Mouse (Mus musculus): ENCODE data around the gene Gm21983. TPM values are rescaled to one million over a fixed set of nuclear protein-coding genes. Genes with fewer than 3 reads are reported as not detected.
A peak's percentile ranks its signal among the peaks of the same experiment; 100 is the strongest.

Gm21983 gene
- polyA plus RNA-seq, 1 experiment from 2014 or later = 0.36 TPM

DNA sequence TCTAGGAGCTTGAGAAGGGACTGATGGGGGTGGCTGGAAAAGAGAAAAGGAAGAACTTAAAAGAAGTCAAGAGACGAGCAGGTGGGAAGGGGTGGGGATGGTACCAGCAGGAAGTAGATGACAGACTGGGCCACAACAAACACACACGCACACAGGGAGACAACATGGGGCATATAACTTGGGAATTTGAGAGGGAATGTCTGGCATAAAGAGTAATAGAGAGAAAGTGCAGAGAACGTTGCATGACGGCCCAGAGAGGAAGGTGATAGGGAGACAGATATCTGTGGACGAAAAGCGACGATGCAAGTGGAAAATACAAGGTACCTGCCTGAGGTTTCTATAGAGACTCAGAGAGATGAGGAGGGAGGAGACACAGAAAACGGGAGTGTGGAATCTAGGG lies 15.2 kb downstream of the Gm21983 start:
- ATAC-seq = no peak

GRCm38 (mm10) chr7:27165007-27165655 lies 15.8 kb downstream of the Gm21983 start:
- Histone ChIP-seq H3K9ac (replicated peaks) (peak overlapping the region; percentile 88), H3K4me2 (replicated peaks) (peak overlapping the region; percentile 86), H3K4me3 (replicated peaks) (peak overlapping the region; percentile 77), H3K9me3 (no peaks in the 10 kb centered on the region), H3K4me1 (replicated peaks) (peaks cover 67% of the 10 kb centered on the region), H3K27me3 (no peaks in the 10 kb centered on the region), H3K36me3 (peaks cover 33% of the 10 kb centered on the region), H3K27ac (0 out of 2 replicates have a peak overlapping the region, but pooled peaks have one; percentile 99)
- WGBS = 75% methylated on average over 22 of the region's 23 CpGs
- ATAC-seq = peak; percentile 12; the same call in 1 of the 2 replicates

More for the DNA sequence above, 15.2 kb downstream of the Gm21983 start:
- WGBS = 5% methylated on average over 8 of the region's 8 CpGs
- Histone ChIP-seq H3K9me3 (no peaks in the 10 kb centered on the region), H3K4me3 (replicated peaks) (peak overlapping the region; percentile 77), H3K9ac (replicated peaks) (peak overlapping the region; percentile 88), H3K27me3 (no peaks in the 10 kb centered on the region), H3K4me1 (replicated peaks) (peaks cover 61% of the 10 kb centered on the region), H3K27ac (peak overlapping the region; percentile 99), H3K4me2 (replicated peaks) (peak overlapping the region; percentile 86), H3K36me3 (peaks cover 36% of the 10 kb centered on the region)

- H3K27me3 ChIP-seq = no peaks in the 10 kb centered on the region
- H3K4me2 ChIP-seq (replicated peaks) = peak overlapping the region; percentile 86
- peak overlapping the region; percentile 77 for H3K4me3 ChIP-seq (replicated peaks)
- H3K36me3 ChIP-seq = peaks cover 36% of the 10 kb centered on the region
- peak overlapping the region; percentile 88 for H3K9ac ChIP-seq (replicated peaks)
- H3K9me3 ChIP-seq = no peaks in the 10 kb centered on the region
- peaks cover 73% of the 10 kb centered on the region for H3K4me1 ChIP-seq (replicated peaks)
- no peak for ATAC-seq
- WGBS = 89% methylated on average over 33 of the region's 33 CpGs
- H3K27ac ChIP-seq = no peak overlapping the region
These were observed 16.6 kb downstream of the Gm21983 start for GRCm38 (mm10) chr7:27164112-27164947.

DNA sequence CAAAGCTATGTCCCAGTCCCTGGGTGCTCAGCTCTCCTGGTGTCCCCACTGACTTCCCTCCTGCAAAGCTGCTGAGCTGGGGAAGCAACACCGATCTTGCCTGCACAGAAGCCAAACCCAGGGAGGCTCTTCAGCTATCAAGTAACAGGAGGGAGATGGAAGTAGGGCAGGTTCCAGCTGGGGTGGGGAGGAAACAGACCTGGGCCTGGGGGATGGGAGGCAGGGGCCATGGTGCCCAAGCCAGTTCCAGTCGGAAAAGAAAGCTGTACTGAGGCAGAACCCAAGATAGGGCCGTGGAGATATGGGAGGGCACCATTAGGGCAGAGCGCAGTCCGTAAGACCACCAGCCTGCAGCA lies 17.5 kb downstream of the Gm21983 start:
- 84% methylated on average over 5 of the region's 5 CpGs for WGBS
- peak overlapping the region; percentile 32; the same call in 1 of the 2 replicates for H3K27ac ChIP-seq
- H3K4me2 ChIP-seq (replicated peaks) = peak overlapping the region; percentile 86
- no peak for ATAC-seq
- H3K4me3 ChIP-seq (replicated peaks) = peak overlapping the region; percentile 77
- H3K9me3 ChIP-seq = no peaks in the 10 kb centered on the region
- H3K36me3 ChIP-seq = peaks cover 43% of the 10 kb centered on the region
- H3K9ac ChIP-seq (replicated peaks) = peak overlapping the region; percentile 88
- peaks cover 73% of the 10 kb centered on the region for H3K4me1 ChIP-seq (replicated peaks)
- no peaks in the 10 kb centered on the region for H3K27me3 ChIP-seq

GRCm38 (mm10) chr7:27162780-27163449 lies 18.0 kb downstream of the Gm21983 start:
- Histone ChIP-seq H3K9me3 (no peaks in the 10 kb centered on the region), H3K4me3 (replicated peaks) (peak overlapping the region; percentile 77), H3K27me3 (no peaks in the 10 kb centered on the region), H3K36me3 (peaks cover 48% of the 10 kb centered on the region), H3K9ac (replicated peaks) (peak overlapping the region; percentile 88), H3K4me1 (replicated peaks) (peaks cover 72% of the 10 kb centered on the region), H3K4me2 (replicated peaks) (peak overlapping the region; percentile 86), H3K27ac (peak overlapping the region; percentile 32; the same call in 1 of the 2 replicates)
- no peak for ATAC-seq
- 81% methylated on average over 5 of the region's 5 CpGs for WGBS

DNA sequence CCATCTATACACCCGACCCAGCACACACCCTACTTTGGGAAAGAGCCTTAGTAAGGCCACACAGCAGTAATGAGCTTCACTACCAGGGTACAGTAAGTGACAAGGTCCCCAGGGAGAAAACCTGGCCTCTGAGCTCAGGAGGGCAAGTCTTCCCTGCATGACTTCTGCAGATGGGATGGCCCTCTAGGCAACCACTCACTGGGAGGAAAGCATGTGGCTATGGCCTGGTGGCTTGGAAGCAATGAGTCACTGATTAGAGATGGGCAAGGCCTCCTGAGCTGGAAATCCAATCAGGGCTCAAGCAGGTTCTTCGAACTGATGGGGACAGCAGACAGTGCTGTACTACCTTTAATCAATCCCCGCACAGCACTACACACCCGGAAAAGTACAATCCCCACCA lies 19.1 kb downstream of the Gm21983 start:
- Histone ChIP-seq H3K27ac (0 out of 2 replicates have a peak overlapping the region, but pooled peaks have one; percentile 35), H3K4me3 (replicated peaks) (no peak overlapping the region), H3K9ac (replicated peaks) (peak overlapping the region; percentile 44; the same call in 1 of the 2 replicates), H3K4me2 (replicated peaks) (peak overlapping the region; percentile 86), H3K36me3 (peaks cover 56% of the 10 kb centered on the region), H3K27me3 (no peaks in the 10 kb centered on the region), H3K4me1 (replicated peaks) (peaks cover 62% of the 10 kb centered on the region), H3K9me3 (no peaks in the 10 kb centered on the region)
- 90% methylated on average over 4 of the region's 4 CpGs for WGBS
- no peak for ATAC-seq

- no peak overlapping the region; the same call in 1 of the 2 replicates for H3K27ac ChIP-seq
- peaks cover 62% of the 10 kb centered on the region for H3K4me1 ChIP-seq (replicated peaks)
- H3K27me3 ChIP-seq = no peaks in the 10 kb centered on the region
- no peak overlapping the region for H3K4me3 ChIP-seq (replicated peaks)
- 95% methylated on average over 3 of the region's 3 CpGs for WGBS
- peaks cover 58% of the 10 kb centered on the region for H3K36me3 ChIP-seq
- H3K4me2 ChIP-seq (replicated peaks) = no peak overlapping the region
- H3K9me3 ChIP-seq = no peaks in the 10 kb centered on the region
- no peak for ATAC-seq
- H3K9ac ChIP-seq (replicated peaks) = peak overlapping the region; percentile 28; the same call in 1 of the 2 replicates
These were observed 20.0 kb downstream of the Gm21983 start for GRCm38 (mm10) chr7:27160921-27161320.

GRCm38 (mm10) chr7:27159882-27160281 lies 21.0 kb downstream of the Gm21983 start:
- ATAC-seq = peak; percentile 94
- H3K9ac ChIP-seq (replicated peaks) = no peak overlapping the region
- H3K4me1 ChIP-seq (replicated peaks) = peaks cover 54% of the 10 kb centered on the region
- 0 out of 2 replicates have a peak overlapping the region, but pooled peaks have one; percentile 15 for H3K4me2 ChIP-seq (replicated peaks)
- H3K27me3 ChIP-seq = no peaks in the 10 kb centered on the region
- 21% methylated on average over 8 of the region's 8 CpGs for WGBS
- peak overlapping the region; percentile 37; the same call in 1 of the 2 replicates for H3K27ac ChIP-seq
- H3K36me3 ChIP-seq = peaks cover 56% of the 10 kb centered on the region
- H3K4me3 ChIP-seq (replicated peaks) = no peak overlapping the region
- H3K9me3 ChIP-seq = no peaks in the 10 kb centered on the region

- ATAC-seq = no peak
- H3K4me1 ChIP-seq (replicated peaks) = peaks cover 48% of the 10 kb centered on the region
- no peak overlapping the region for H3K27ac ChIP-seq
- no peak overlapping the region for H3K9ac ChIP-seq (replicated peaks)
- no peaks in the 10 kb centered on the region for H3K27me3 ChIP-seq
- 93% methylated on average over 6 of the region's 6 CpGs for WGBS
- H3K4me2 ChIP-seq (replicated peaks) = no peak overlapping the region
- H3K9me3 ChIP-seq = no peaks in the 10 kb centered on the region
- H3K36me3 ChIP-seq = peaks cover 50% of the 10 kb centered on the region
- H3K4me3 ChIP-seq (replicated peaks) = no peak overlapping the region
These were observed 21.6 kb downstream of the Gm21983 start for GRCm38 (mm10) chr7:27159256-27159655.

DNA sequence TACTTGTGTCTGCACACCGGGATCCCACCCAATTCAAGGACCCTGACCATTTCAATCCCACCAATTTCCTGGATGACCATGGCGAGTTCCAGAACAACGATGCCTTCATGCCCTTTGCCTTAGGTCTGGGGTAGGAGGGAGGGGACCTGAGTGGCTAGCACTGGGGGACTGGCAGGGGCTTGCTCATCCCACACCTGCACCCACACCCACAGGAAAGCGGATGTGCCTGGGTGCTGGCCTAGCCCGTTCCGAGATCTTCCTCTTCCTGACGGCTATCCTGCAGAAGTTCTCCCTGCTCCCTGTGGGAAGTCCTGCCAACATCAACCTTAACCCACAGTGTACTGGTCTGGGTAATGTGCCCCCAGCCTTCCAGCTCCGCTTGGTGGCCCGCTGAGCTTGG lies 22.7 kb downstream of the Gm21983 start:
- peaks cover 37% of the 10 kb centered on the region for H3K4me1 ChIP-seq (replicated peaks)
- 96% methylated on average over 9 of the region's 9 CpGs for WGBS
- ATAC-seq = no peak
- no peaks in the 10 kb centered on the region for H3K27me3 ChIP-seq
- no peaks in the 10 kb centered on the region for H3K9me3 ChIP-seq
- no peak overlapping the region for H3K4me2 ChIP-seq (replicated peaks)
- no peak overlapping the region for H3K9ac ChIP-seq (replicated peaks)
- H3K27ac ChIP-seq = no peak overlapping the region; the same call in 1 of the 2 replicates
- peaks cover 47% of the 10 kb centered on the region for H3K36me3 ChIP-seq
- H3K4me3 ChIP-seq (replicated peaks) = no peak overlapping the region

DNA sequence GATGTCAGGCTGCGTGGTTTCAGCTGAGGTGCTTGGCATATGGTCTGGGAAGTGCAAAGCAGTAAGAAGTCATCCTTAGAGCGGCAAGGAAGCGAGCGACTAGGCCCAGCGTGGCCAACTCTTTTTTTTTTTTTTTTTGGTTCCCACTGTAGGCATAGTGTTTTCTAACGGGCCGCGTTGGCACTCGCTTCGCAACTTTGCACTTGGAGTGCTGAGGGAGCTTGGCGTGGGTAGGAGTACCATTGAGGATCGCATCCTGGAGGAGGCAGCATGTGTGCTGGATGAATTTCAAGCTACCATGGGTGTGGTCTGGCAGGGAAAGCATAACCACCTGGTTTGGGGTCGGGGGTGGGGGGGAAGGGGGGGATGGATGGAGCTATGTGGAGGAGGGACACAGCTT lies 24.9 kb downstream of the Gm21983 start:
- ATAC-seq = no peak
- Histone ChIP-seq H3K27me3 (no peaks in the 10 kb centered on the region), H3K9me3 (no peaks in the 10 kb centered on the region), H3K9ac (replicated peaks) (no peak overlapping the region), H3K36me3 (peaks cover 32% of the 10 kb centered on the region), H3K4me1 (replicated peaks) (peaks cover 15% of the 10 kb centered on the region), H3K27ac (no peak overlapping the region), H3K4me3 (replicated peaks) (no peak overlapping the region), H3K4me2 (replicated peaks) (no peak overlapping the region)
- WGBS = 84% methylated on average over 13 of the region's 13 CpGs
